In the genomic region with DNA sequence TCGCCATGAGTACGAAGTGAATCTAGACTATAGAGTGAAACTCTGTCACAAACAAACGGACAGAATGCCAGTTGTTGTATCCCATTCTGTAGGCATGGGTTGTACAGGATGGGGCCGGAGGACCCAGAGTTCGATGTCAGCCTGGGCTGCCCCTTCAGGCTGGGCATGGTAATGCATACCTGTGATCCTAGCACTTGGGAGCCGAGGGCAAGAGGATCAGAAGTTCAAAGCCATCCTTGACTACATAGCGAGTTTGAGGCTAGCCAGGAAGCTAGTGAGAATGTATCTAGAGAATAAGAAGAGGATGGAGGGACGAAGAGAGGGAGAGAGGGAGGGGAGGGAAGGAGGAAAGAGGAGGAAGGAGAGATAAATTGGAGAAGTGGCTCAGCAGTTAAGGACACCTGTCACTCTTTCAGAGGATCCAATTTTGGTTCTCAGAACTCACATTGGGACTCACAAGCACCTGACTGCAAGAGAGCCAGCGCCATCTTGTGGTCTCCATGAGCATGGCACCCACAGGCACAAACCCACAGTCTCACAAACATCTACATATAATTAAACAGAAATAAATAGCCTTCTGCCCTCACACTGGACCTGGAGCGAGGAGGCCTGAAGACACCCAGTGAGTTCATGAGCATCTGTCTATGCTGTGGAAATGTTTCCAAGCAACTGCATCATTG, we compare ENCODE assay signal across 8 mouse cellular contexts. TPM values are rescaled to one million over a fixed set of nuclear protein-coding genes. Genes with fewer than 3 reads are reported as not detected.
DNase-seq lines count a peak whose midpoint lies in the region; ATAC-seq and TF ChIP-seq lines count a peak whose summit lies in the region.
"Had no signal": no experiment of that assay in that cellular context is flagged by ENCODE, and none has a peak within 500 bp of the region (broad histone marks: within the 10 kb centered on the region; RNA-seq: fewer than 3 reads in every experiment).

No protein-coding gene starts in this region.

- no peak overlapping the region for H3K27ac ChIP-seq in forebrain, embryonic 14.5 days (ENCODE audit: low read depth, low read length)

- H3K9ac ChIP-seq in forebrain, embryonic 14.5 days (ENCODE audit: low read length) = no peak overlapping the region

- H3K9me3 ChIP-seq in G1E (replicated peaks) = no peaks in the 10 kb centered on the region
- H3K9me3 ChIP-seq in forebrain, embryonic 14.5 days (replicated peaks; ENCODE audit: control insufficient read depth, low read length) = no peaks in the 10 kb centered on the region

- H3K4me2 ChIP-seq in forebrain, embryonic 14.5 days (ENCODE audit: low read length) = no peak overlapping the region

- 61% methylated on average over 10 of the region's 10 CpGs for WGBS in forebrain, embryonic 14.5 days

- no peak for ATAC-seq in G1E (ENCODE audit: extremely low read depth, insufficient number of reproducible peaks, low FRiP score, poor library complexity, severe bottlenecking)
- no peak for ATAC-seq in forebrain, embryonic 14.5 days

- no peaks in the 10 kb centered on the region for H3K36me3 ChIP-seq in G1E (replicated peaks)
- no peaks in the 10 kb centered on the region for H3K36me3 ChIP-seq in forebrain, embryonic 14.5 days (ENCODE audit: control insufficient read depth, insufficient read depth, low read length)

- no peaks in the 10 kb centered on the region for H3K4me1 ChIP-seq in G1E (ENCODE audit: insufficient read depth, low read depth, low read length)
- no peaks in the 10 kb centered on the region for H3K4me1 ChIP-seq in forebrain, embryonic 14.5 days (ENCODE audit: control insufficient read depth, insufficient read depth, low read length)
- H3K4me1 ChIP-seq: megakaryocyte, embryonic 14.5 days had no signal

- H3K4me3 ChIP-seq in G1E (ENCODE audit: low read depth, low read length) = no peak overlapping the region
- H3K4me3 ChIP-seq in forebrain, embryonic 14.5 days (ENCODE audit: low read depth, low read length) = no peak overlapping the region
- H3K4me3 ChIP-seq: megakaryocyte, embryonic 14.5 days had no signal

- peak; percentile 65 for DNase-seq in layer of hippocampus, adult 11-12 months (ENCODE audit: low spot score)
- DNase-seq in layer of hippocampus, adult 9-10 months (ENCODE audit: low spot score) = no peak
- DNase-seq in G1E (ENCODE audit: low spot score) = no peak
- DNase-seq in brain, adult 2 months (ENCODE audit: low read depth, low spot score) = peak; percentile 77
- DNase-seq in forebrain, embryonic 14.5 days (ENCODE audit: low spot score) = peak; percentile 67
- peak; percentile 52 for DNase-seq in left cerebral cortex, postnatal 25 days (ENCODE audit: low spot score in 2 of 2)
- DNase-seq in right cerebral cortex, postnatal 14 days = peak; percentile 54

- intact Hi-C loops in left cerebral cortex, postnatal 25 days (cut with DNase I) = loop anchor here (1.0 to 2.0 kb wide), 2 partner anchors 47 to 89 kb away; no protein-coding TSS in a partner anchor

- no peaks in the 10 kb centered on the region for H3K27me3 ChIP-seq in G1E (ENCODE audit: insufficient read depth, low read length)
- H3K27me3 ChIP-seq in forebrain, embryonic 14.5 days (replicated peaks; ENCODE audit: control insufficient read depth, insufficient read depth, low read length) = no peaks in the 10 kb centered on the region

- TF ChIP-seq CTCF in G1E (IDR thresholded peaks at IDR 0.05; ENCODE audit: low read depth, low read length) = peak; percentile 37; the same call in 1 of the 2 replicates

RNA-seq across cellular contexts. Expression of a gene that starts 18.6 kb away (rescaled TPM):
- not detected in 2 replicates for total RNA-seq in G1E (2014; fragmentation: Nextera tagmentation)
- total RNA-seq in G1E (2017) = 0.11 TPM in 1 of 2 replicates, not detected in the other
- not detected in 2 replicates for polyA plus RNA-seq in G1E (2012)
- polyA plus RNA-seq in forebrain, embryonic 14.5 days (2014; fragmentation: Nextera tagmentation; extraction: Ambion mirVana) = 0.52 and 0.70 TPM in 2 replicates
- total RNA-seq in left cerebral cortex, postnatal 25 days (2021) = 1 to 10 TPM; 1.6 to 1.8 TPM

RNA-seq across cellular contexts. Expression of a gene that starts 39.8 kb away (rescaled TPM):
- total RNA-seq in G1E (2014; fragmentation: Nextera tagmentation) (55.7 and 74.8 TPM in 2 replicates), G1E (2017) (100 and 103 TPM in 2 replicates)
- 32.9 and 35.8 TPM in 2 replicates for polyA plus RNA-seq in G1E (2012)
- 164 and 170 TPM in 2 replicates for polyA plus RNA-seq in forebrain, embryonic 14.5 days (2014; fragmentation: Nextera tagmentation; extraction: Ambion mirVana)
- total RNA-seq in left cerebral cortex, postnatal 25 days (2021) = 1,000 to 10,000 TPM; 1,491 to 1,558 TPM

Comparison
In these comparisons a context has a peak if more than half of its experiments do, and no peak if none do; other contexts are left out.
1. DNase-seq: peak in layer of hippocampus, adult 11-12 months (single experiment), brain, adult 2 months (single experiment), forebrain, embryonic 14.5 days (single experiment), left cerebral cortex, postnatal 25 days (2 of 2) and right cerebral cortex, postnatal 14 days (single experiment); none in layer of hippocampus, adult 9-10 months (single experiment) and G1E (single experiment).
2. RNA of a gene that starts 39.8 kb away (total RNA-seq): 1,491 to 1,558 TPM in left cerebral cortex, postnatal 25 days; 55.7 to 103 TPM in G1E; every median in the first group is over 10 times any median in the second.